Mouse (Mus musculus) neural tube, embryonic 12.5 days (tissue): ENCODE data around the gene Ncbp1. TPM values are rescaled to one million over a fixed set of nuclear protein-coding genes. Genes with fewer than 3 reads are reported as not detected.
"Not testable (repeated sequence)": the region's sequence is repeated elsewhere in the genome, so short reads cannot be mapped to it uniquely, and the experiment has no call there.

Experiments
- ATAC-seq: fragments of 200-750 bp; cut with Nextera tagmentation; 2 replicates; pipeline ENCODE4 v1.8.0; 2017; ENCODE audit warnings: low read depth, mild to moderate bottlenecking, moderate TSS enrichment, moderate library complexity; ENCODE audit not compliant: low FRiP score
- H3K27ac ChIP-seq: fragments of 300-500 bp; sonication (generic); 2 replicates; pipeline ENCODE4 v1.5.1; 2016
- H3K27me3 ChIP-seq: fragments of 300-500 bp; sonication (generic); replicated peaks from 2 replicates; pipeline ENCODE4 v1.6.1; 2016; ENCODE audit warnings: mild to moderate bottlenecking
- H3K36me3 ChIP-seq: fragments of 300-500 bp; sonication (generic); 2 replicates; pipeline ENCODE4 v1.6.1; 2016; ENCODE audit warnings: mild to moderate bottlenecking
- H3K4me1 ChIP-seq: fragments of 300-500 bp; sonication (generic); 2 replicates; pipeline ENCODE4 v1.6.1; 2016
- H3K4me2 ChIP-seq: fragments of 300-500 bp; sonication (generic); replicated peaks from 2 replicates; pipeline ENCODE4 v1.6.1; 2016; ENCODE audit warnings: mild to moderate bottlenecking
- H3K4me3 ChIP-seq: fragments of 300-500 bp; sonication (generic); 2 replicates; pipeline ENCODE4 v1.5.1; 2016
- H3K9ac ChIP-seq: fragments of 300-500 bp; sonication (generic); 2 replicates; pipeline ENCODE4 v1.6.1; 2016; ENCODE audit warnings: mild to moderate bottlenecking
- H3K9me3 ChIP-seq: fragments of 300-500 bp; sonication (generic); 2 replicates; pipeline ENCODE4 v1.6.1; 2016; ENCODE audit warnings: mild to moderate bottlenecking
- WGBS: fragments of 180-500 bp; shearing (Covaris S2); methylation state at CpG from one replicate; pipeline ENCODE4 v1.1.7; 2016; 5-methylcytosine and 5-hydroxymethylcytosine counted together
- polyA plus RNA-seq: library from polyadenylated mRNA; unstranded; fragments of >200 nt; fragmentation: Nextera tagmentation; extraction: Ambion mirVana; gene quantifications from 2 replicates; pipeline ENCODE4 v1.2.1, GENCODE M21; 2016

Ncbp1 gene
- polyA plus RNA-seq, 1 experiment from 2014 or later = 107 TPM

DNA sequence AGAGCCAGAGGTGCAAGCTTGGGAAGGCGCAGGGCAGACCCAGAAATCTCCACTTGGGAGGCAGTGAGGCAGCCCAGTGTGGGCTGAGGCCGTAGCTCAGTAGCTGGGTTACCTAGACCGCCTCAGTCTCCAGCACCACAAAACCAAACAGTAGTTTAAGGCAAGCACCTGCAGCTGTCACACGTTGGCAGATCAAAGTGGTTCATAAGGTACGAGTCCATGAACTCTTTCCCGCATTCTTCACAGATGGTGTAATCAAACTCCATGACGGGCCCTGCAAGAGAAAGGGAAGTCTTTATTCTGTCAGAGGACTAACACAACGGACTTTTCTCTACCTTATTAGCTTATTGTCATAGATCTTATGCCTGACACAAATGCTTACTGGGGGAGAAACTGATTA is 47.0 kb downstream of the Ncbp1 start:
- Histone ChIP-seq H3K9ac (no peak overlapping the region), H3K9me3 (no peaks in the 10 kb centered on the region), H3K4me2 (no peak overlapping the region), H3K4me3 (no peak overlapping the region), H3K36me3 (peaks cover 63% of the 10 kb centered on the region), H3K27ac (no peak overlapping the region), H3K4me1 (no peaks in the 10 kb centered on the region), H3K27me3 (no peaks in the 10 kb centered on the region)
- no peak for ATAC-seq
- 83% methylated on average over 8 of the region's 8 CpGs for WGBS

DNA sequence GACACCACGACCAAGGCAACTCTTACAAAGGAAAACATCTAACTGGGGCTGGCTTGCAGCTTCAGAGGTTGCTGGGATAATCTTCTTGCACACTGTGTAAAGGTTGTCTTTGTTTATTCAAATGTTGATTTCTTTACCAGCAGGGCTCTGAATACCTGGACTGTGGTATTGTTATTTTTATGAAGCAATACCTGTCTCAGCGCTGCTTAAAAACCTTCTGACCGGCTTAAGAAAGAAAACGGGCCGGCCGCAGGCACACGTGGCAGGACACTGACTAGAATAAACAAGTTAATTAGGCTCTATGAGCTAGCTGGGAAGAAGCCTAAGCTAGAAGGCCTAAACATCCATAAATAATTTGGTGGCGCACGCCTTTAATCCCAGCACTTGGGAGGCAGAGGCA is 47.5 kb downstream of the Ncbp1 start:
- Histone ChIP-seq H3K4me1 (no peaks in the 10 kb centered on the region), H3K4me3 (no peak overlapping the region), H3K4me2 (no peak overlapping the region), H3K27me3 (no peaks in the 10 kb centered on the region), H3K36me3 (peaks cover 63% of the 10 kb centered on the region), H3K9me3 (no peaks in the 10 kb centered on the region), H3K9ac (no peak overlapping the region), H3K27ac (no peak overlapping the region)
- WGBS = 88% methylated on average over 9 of the region's 9 CpGs
- no peak for ATAC-seq

DNA sequence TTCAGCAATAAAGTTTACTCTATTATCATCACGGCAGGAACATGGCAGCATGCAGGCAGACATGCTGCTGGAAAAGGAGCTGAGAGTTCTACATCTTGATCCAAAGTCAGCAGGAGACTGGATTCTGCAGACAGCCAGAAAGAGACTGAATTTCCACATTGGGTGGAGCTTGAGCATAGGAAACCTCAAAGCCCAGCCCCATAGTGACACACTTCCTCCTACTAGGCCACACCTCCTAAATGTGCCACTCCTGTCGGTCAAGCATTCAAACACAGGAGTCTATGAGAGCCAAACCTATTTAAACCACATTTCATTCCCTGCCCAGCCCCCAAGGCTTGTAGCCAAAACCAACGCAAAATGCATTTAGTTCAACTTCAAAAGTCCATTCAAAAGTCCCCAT is 48.1 kb downstream of the Ncbp1 start:
- Histone ChIP-seq H3K27me3 (no peaks in the 10 kb centered on the region), H3K27ac (no peak overlapping the region), H3K4me1 (no peaks in the 10 kb centered on the region), H3K36me3 (peaks cover 60% of the 10 kb centered on the region), H3K9ac (no peak overlapping the region), H3K4me2 (no peak overlapping the region), H3K9me3 (no peaks in the 10 kb centered on the region), H3K4me3 (no peak overlapping the region)
- 86% methylated on average over 3 of the region's 3 CpGs for WGBS
- no peak for ATAC-seq

DNA sequence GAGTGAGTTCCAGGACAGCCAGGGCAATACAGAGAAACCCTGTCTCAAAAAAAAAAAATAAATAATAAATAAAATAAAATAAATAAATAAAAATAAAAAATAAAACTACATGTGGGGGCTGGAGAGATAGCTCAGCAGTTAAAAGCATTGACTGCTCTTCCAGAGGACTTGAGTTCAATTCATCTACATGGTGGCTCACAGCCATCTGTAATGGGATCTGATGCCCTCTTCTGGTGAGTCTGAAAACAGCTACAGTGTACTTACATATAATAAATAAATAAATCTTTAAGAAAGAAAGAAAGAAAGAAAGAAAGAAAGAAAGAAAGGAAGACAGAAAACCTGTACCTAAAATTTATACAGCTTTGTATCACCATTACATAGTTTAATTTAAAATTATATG is 53.6 kb downstream of the Ncbp1 start:
- H3K4me1 ChIP-seq = peaks cover 13% of the 10 kb centered on the region
- not testable (repeated sequence) for H3K27me3 ChIP-seq, H3K4me3 ChIP-seq, ATAC-seq, H3K27ac ChIP-seq, H3K4me2 ChIP-seq, H3K9ac ChIP-seq, H3K9me3 ChIP-seq
- H3K36me3 ChIP-seq = peaks cover 20% of the 10 kb centered on the region

DNA sequence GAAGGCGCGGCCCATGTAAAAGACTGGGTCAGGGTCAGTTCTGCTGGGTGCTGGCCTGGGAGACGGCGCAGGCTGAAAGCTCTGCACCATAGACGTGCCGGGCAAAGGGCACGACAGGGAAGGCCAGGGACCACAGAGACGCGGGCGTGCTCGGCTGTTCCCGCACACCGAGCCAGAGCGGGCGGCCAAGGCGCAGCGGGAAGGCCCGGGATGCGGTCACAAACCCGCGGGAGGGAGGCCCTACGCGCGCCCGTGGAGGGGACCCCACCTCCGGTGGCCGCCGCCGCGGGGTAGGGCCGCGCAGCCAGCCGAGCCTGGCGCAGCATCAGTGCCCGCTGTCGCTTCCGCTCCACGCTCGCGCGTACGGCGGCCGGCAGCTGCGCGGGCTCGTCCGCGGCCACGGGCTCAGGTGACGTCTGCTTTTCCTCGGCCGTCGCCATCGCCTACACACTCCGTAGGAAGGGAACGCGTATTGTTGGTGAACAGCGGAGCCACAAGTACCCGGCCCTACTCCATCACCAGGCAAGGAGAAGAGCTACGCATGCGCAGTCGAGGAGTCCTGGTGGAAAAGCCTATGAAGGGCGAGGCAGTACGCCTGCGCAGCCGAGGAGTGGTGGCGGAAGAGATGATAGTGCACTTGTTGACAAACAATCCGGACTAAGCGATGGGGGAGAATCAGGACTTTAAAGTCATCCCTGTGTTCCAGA is 57.5 kb downstream of the Ncbp1 start, which contains the start of gene Xpa:
TSS of gene Xpa (minus strand) at position 531 of the 707 bp plus-strand sequence.
- peak within 1 kb of the TSS; percentile 62 for H3K4me2 ChIP-seq
- H3K27me3 ChIP-seq = 0 out of 2 replicates have a peak, but pooled peaks cover 8% of the 10 kb centered on the region
- peak within 1 kb of the TSS; percentile 86 for H3K27ac ChIP-seq
- no peaks in the 10 kb centered on the region for H3K36me3 ChIP-seq
- peak within 1 kb of the TSS; percentile 89 for H3K4me3 ChIP-seq
- WGBS = under 1% methylated on average over 70 of the region's 70 CpGs
- ATAC-seq = peak; percentile 96
- H3K9me3 ChIP-seq = no peaks in the 10 kb centered on the region
- peaks cover 13% of the 10 kb centered on the region for H3K4me1 ChIP-seq
- peak within 1 kb of the TSS; percentile 92 for H3K9ac ChIP-seq

DNA sequence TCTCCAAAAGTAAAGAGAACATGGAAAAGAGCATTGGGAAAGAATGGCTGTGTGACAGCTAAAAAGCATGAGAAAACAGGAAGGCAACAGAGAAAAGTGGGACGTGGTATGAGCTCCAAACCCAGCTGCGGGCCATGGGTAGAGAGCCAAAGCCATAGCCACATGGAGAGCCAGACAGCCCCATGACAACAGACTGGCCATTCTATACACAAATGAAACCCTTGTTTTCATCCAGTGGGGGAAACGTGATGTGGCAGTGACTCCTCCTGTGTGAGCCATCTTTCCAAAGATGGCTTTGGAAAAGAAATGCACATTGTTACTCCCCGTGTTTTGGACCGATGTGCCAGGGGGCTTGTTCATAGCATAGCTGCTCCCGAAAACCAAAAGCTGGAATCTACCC is 58.1 kb downstream of the Ncbp1 start:
- Histone ChIP-seq H3K27me3 (0 out of 2 replicates have a peak, but pooled peaks cover 10% of the 10 kb centered on the region), H3K9ac (peak overlapping the region; percentile 92; the same call in 1 of the 2 replicates), H3K27ac (peak overlapping the region; percentile 37; the same call in 1 of the 2 replicates), H3K4me3 (peak overlapping the region; percentile 89), H3K4me1 (peaks cover 13% of the 10 kb centered on the region), H3K36me3 (no peaks in the 10 kb centered on the region), H3K4me2 (peak overlapping the region; percentile 62), H3K9me3 (no peaks in the 10 kb centered on the region)
- ATAC-seq = peak; percentile 59
- WGBS = 48% methylated on average over 6 of the region's 6 CpGs

DNA sequence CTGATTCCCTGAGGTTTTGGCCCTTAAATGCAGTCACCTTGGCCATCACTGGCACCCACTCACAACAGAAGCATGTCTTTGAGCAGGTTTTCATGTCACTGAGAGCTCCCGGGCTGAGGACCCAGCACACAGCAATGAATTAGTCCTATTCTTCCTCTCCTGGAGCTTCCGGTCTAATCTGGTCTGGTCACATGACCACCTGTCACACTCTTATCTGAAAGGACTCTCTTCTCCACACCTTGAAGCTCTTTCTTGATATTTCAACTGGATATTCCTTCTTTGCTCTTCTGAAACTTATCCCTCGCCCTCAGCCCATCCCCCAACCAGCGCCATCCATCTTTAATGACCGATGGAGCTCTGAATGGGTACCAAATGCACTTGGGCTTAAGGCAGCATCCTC is 59.7 kb downstream of the Ncbp1 start:
- Histone ChIP-seq H3K27ac (no peak overlapping the region), H3K9ac (no peak overlapping the region), H3K4me1 (peaks cover 13% of the 10 kb centered on the region), H3K4me3 (no peak overlapping the region), H3K9me3 (no peaks in the 10 kb centered on the region), H3K27me3 (0 out of 2 replicates have a peak, but pooled peaks cover 14% of the 10 kb centered on the region), H3K36me3 (no peaks in the 10 kb centered on the region), H3K4me2 (no peak overlapping the region)
- no peak for ATAC-seq
- WGBS = 74% methylated on average over 5 of the region's 5 CpGs

DNA sequence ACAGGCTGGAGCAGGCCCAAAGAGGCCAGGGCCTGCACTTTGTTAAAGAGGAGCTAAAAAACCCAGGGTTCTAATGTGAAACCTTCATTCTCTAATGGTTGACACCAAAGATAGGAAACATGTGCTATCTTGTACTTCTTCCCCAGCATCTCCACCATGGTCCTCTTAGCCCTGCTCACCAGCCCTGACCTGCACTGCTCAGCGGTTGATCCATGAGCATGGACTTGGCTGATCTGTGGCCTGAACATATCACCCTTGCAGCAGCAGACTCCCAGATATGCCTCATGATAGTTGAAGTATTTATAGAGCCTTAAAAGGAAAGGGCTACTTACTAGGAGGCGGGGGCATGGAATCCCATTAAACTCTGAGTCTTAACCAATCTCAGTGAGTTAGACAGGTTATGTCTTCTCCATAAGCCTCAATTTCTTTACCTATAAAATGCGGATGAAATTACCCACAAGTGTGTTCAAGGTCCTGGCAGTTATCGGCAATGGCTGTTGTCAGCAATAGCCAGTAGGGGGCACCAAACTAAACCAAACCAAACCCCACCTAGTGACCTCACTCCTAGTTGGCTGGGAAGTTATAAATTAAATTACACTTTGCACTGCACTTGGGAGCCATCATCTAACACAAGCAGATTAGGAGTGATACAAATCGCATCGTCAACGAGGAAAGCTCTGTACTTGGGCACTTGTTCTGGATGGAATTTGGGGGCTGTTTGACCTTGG is 63.6 kb downstream of the Ncbp1 start:
- peak; percentile 65; the same call in 1 of the 2 replicates for ATAC-seq
- Histone ChIP-seq H3K9me3 (0 out of 2 replicates have a peak, but pooled peaks cover under 1% of the 10 kb centered on the region), H3K4me1 (no peaks in the 10 kb centered on the region), H3K9ac (peak overlapping the region; percentile 52), H3K27ac (no peak overlapping the region), H3K36me3 (no peaks in the 10 kb centered on the region), H3K4me3 (peak overlapping the region; percentile 29; the same call in 1 of the 2 replicates), H3K4me2 (peak overlapping the region; percentile 56), H3K27me3 (0 out of 2 replicates have a peak, but pooled peaks cover 17% of the 10 kb centered on the region)
- 11% methylated on average over 7 of the region's 7 CpGs for WGBS

DNA sequence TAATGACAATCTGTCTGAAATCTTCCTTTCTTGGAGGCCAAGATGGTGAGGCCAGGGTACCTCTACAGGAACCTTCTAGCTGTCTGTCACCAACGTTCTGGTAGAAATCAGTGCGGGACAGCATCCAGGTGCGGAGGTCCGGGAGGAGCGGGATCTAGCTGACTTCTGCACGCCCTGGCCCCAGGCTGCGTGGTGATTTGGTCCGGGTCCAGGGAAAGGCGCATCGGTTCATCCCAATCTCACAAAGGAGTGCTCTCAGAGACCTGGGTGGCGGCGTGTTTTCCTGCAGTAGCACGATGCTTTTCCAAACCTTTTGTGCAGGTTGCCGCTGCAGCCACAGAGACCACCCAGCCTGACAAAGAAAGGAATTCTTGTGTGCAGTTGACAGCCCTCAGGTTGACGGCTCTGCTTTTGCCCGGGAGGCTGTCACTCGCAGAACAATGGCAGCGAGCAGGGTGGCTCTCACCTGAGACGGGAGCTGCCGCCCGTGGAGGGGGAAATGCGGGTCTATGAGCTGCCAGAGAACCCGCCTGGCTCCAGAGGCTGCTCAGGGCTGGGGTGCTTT is 64.2 kb downstream of the Ncbp1 start:
- Histone ChIP-seq H3K36me3 (no peaks in the 10 kb centered on the region), H3K9ac (peak overlapping the region; percentile 52), H3K4me3 (peak overlapping the region; percentile 29), H3K27me3 (0 out of 2 replicates have a peak, but pooled peaks cover 17% of the 10 kb centered on the region), H3K4me2 (peak overlapping the region; percentile 56), H3K27ac (no peak overlapping the region), H3K4me1 (no peaks in the 10 kb centered on the region), H3K9me3 (0 out of 2 replicates have a peak, but pooled peaks cover 3% of the 10 kb centered on the region)
- WGBS = 8% methylated on average over 23 of the region's 23 CpGs
- peak; percentile 57; the same call in 1 of the 2 replicates for ATAC-seq

DNA sequence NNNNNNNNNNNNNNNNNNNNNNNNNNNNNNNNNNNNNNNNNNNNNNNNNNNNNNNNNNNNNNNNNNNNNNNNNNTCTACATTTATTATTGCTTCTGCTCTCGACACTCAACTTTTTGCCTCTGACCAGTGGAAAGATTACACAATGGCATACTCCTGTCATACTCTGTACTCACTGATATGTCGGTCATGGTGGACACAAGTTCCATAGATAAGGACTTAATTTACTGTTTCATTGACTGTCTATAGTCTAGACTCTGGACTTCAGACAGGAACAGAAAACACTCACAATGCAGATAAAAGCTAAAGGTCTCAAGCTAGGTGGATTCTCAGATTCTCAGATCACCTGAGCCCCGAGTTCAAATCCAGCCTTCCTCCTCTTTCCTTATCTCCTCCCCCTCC is 82.7 kb downstream of the Ncbp1 start:
- Histone ChIP-seq H3K36me3 (no peaks in the 10 kb centered on the region), H3K9me3 (no peaks in the 10 kb centered on the region), H3K4me1 (no peaks in the 10 kb centered on the region), H3K27me3 (no peaks in the 10 kb centered on the region), H3K27ac (no peak overlapping the region), H3K4me2 (no peak overlapping the region), H3K9ac (no peak overlapping the region), H3K4me3 (no peak overlapping the region)
- ATAC-seq = no peak
- WGBS = 87% methylated on average over 3 of the region's 3 CpGs
